Mouse (Mus musculus): Measurements from ENCODE around the gene Abhd12.

DNA sequence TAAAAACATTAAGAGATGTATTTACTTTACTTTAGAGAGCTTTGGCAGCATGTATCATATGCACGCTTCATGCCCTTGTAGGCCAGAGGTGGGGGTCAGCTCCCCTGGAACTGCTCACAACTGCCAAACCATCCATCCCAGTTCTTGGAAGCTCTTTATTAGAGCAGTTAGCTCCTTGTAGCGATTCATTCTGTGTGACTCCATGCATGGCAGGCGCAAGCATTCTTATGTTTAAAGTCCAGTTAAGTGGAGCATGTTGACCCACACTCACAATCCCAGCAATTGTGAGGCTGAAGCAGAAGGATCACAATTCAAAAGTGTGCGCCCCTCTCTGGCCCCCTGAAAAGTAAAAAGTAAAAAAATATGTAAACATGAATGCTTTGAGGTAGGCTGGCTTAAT is 27.0 kb downstream of the Abhd12 start:
- no peak for TF ChIP-seq CTCF (IDR thresholded peaks at IDR 0.05; ENCODE audit: low read depth)
- TF ChIP-seq EP300 (IDR thresholded peaks at IDR 0.05; ENCODE audit: low read depth), result no peak
